Mouse (Mus musculus): Measurements from ENCODE around the gene Cbx4. TPM values are rescaled to one million over a fixed set of nuclear protein-coding genes. Genes with fewer than 3 reads are reported as not detected.

The Cbx4 gene
- polyA plus RNA-seq, 2 experiments = 11.4 to 24.3 TPM

GRCm38 (mm10) chr11:119082638-119083599, 3.1 kb downstream of the Cbx4 start:
- Histone ChIP-seq H3K9me3 (ENCODE audit: control insufficient read depth, low read length) (no peaks in the 10 kb centered on the region), H3K4me2 (replicated peaks; ENCODE audit: low read depth, low read length, severe bottlenecking) (peak overlapping the region; percentile 91), H3K9ac (ENCODE audit: low read depth, low read length, severe bottlenecking) (no peak overlapping the region), H3K27ac (replicated peaks; ENCODE audit: low read depth, low read length) (no peak overlapping the region), H3K4me3 (replicated peaks; ENCODE audit: low read length) (peak overlapping the region; percentile 99), H3K27me3 (ENCODE audit: control insufficient read depth, insufficient read depth, low read length) (peaks cover 42% of the 10 kb centered on the region), H3K36me3 (ENCODE audit: control insufficient read depth, insufficient read depth, low read length) (peaks cover 35% of the 10 kb centered on the region), H3K4me1 (ENCODE audit: control insufficient read depth, insufficient read depth, low read length) (peaks cover 69% of the 10 kb centered on the region)
- WGBS = 14% methylated on average over 20 of the region's 20 CpGs
- no peak for ATAC-seq (ENCODE audit: low FRiP score, low read depth)
- no peak for DNase-seq (ENCODE audit: low spot score)
- TF ChIP-seq POLR2A (IDR thresholded peaks at IDR 0.05; ENCODE audit: borderline replicate concordance, extremely low read depth, insufficient read depth, insufficient read length) = no peak

DNA sequence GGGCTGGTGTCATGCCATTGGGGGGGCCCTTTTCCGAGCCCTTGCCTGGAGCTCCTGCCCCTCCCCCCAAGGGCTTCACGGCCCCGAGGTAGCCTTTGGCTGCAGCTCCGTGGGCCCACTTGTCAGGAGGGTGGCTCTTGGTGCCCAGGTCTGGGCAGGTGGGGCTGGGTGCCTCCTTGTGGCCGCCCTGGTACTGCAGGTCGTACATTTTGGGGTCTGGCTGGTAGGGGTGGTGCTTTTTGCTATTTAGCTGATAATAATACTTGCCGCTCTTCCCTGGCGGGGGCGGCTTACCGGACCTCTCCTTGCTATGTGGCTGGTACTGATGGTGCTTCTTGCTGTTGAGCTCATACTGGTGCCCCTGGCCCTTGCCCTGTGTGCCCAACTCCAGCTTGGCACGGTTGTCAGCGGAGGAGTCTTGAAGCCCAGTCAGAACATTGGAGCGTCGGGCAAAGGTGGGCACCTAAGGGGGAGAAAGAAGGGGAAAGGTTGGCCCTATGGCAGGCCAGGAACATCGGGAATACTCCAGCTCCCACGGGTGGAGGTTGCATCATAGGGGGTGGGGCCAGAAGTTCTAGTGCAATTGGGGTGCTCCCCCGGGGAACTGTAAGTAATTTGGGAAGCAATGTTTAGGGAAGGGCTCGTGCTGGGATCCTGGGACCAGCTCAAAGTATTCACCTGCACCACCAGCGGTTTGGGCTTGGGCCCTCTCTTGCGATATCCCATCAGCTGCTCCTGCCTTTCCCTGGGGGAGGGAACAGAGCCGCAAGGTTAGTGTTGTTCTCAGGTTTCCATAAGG, 4.0 kb downstream of the Cbx4 start:
- no peak for ATAC-seq (ENCODE audit: low FRiP score, low read depth)
- no peak for TF ChIP-seq POLR2A (IDR thresholded peaks at IDR 0.05; ENCODE audit: borderline replicate concordance, extremely low read depth, insufficient read depth, insufficient read length)
- 25% methylated on average over 21 of the region's 21 CpGs for WGBS
- no peak overlapping the region for H3K27ac ChIP-seq (replicated peaks; ENCODE audit: low read depth, low read length)
- DNase-seq (ENCODE audit: low spot score) = no peak
- no peak overlapping the region for H3K4me3 ChIP-seq (replicated peaks; ENCODE audit: low read length)
- no peaks in the 10 kb centered on the region for H3K9me3 ChIP-seq (ENCODE audit: control insufficient read depth, low read length)
- H3K4me2 ChIP-seq (replicated peaks; ENCODE audit: low read depth, low read length, severe bottlenecking) = no peak overlapping the region
- peaks cover 41% of the 10 kb centered on the region for H3K36me3 ChIP-seq (ENCODE audit: control insufficient read depth, insufficient read depth, low read length)
- no peak overlapping the region for H3K9ac ChIP-seq (ENCODE audit: low read depth, low read length, severe bottlenecking)
- H3K27me3 ChIP-seq (ENCODE audit: control insufficient read depth, insufficient read depth, low read length) = peaks cover 33% of the 10 kb centered on the region
- H3K4me1 ChIP-seq (ENCODE audit: control insufficient read depth, insufficient read depth, low read length) = peaks cover 61% of the 10 kb centered on the region

GRCm38 (mm10) chr11:119081148-119081838, 4.7 kb downstream of the Cbx4 start:
- Histone ChIP-seq H3K4me3 (replicated peaks; ENCODE audit: low read length) (peak overlapping the region; percentile 3; the same call in 1 of the 2 replicates), H3K4me2 (replicated peaks; ENCODE audit: low read depth, low read length, severe bottlenecking) (peak overlapping the region; percentile 16; the same call in 1 of the 2 replicates), H3K27me3 (ENCODE audit: control insufficient read depth, insufficient read depth, low read length) (peaks cover 26% of the 10 kb centered on the region), H3K9ac (ENCODE audit: low read depth, low read length, severe bottlenecking) (no peak overlapping the region), H3K4me1 (ENCODE audit: control insufficient read depth, insufficient read depth, low read length) (peaks cover 54% of the 10 kb centered on the region), H3K27ac (replicated peaks; ENCODE audit: low read depth, low read length) (no peak overlapping the region), H3K9me3 (ENCODE audit: control insufficient read depth, low read length) (no peaks in the 10 kb centered on the region), H3K36me3 (ENCODE audit: control insufficient read depth, insufficient read depth, low read length) (peaks cover 41% of the 10 kb centered on the region)
- ATAC-seq (ENCODE audit: low FRiP score, low read depth) (no peak), DNase-seq (ENCODE audit: low spot score) (no peak)
- no peak for TF ChIP-seq POLR2A (IDR thresholded peaks at IDR 0.05; ENCODE audit: borderline replicate concordance, extremely low read depth, insufficient read depth, insufficient read length)
- WGBS = 39% methylated on average over 43 of the region's 47 CpGs

DNA sequence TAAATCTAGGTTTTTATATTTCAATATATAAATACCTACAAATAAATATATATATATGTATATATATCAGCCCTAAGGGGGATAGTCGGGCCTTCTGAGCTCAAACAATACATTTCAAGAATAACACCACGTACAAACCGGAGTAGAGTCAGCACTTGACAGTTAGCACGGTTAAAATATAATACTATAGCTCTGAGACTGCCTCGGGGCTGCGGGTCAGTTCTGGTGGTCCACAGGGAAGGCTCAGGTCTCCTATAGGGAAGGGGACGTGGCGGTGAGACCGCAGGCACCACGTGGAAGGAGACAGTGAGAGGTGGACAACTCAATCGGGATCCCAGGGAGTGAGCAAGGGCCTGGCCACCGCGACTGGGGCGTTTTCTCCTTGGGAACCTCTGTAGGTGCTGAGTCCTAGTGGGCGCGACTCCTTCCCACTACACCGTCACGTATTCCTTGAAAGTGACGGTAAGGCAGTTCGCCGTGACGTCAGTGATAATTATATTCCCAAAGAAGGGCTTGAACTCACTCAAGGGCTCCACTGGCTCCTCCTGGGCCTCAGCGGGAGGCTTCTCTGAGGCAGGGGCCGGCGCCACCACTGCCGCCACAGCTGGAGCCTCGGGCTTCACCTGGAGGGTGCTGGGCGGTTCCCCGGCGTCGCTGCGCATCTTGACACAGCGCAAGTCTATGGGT, 5.4 kb downstream of the Cbx4 start:
- peaks cover 41% of the 10 kb centered on the region for H3K36me3 ChIP-seq (ENCODE audit: control insufficient read depth, insufficient read depth, low read length)
- H3K4me3 ChIP-seq (replicated peaks; ENCODE audit: low read length) = peak overlapping the region; percentile 3
- H3K9ac ChIP-seq (ENCODE audit: low read depth, low read length, severe bottlenecking) = no peak overlapping the region
- 36% methylated on average over 33 of the region's 33 CpGs for WGBS
- no peak for TF ChIP-seq POLR2A (IDR thresholded peaks at IDR 0.05; ENCODE audit: borderline replicate concordance, extremely low read depth, insufficient read depth, insufficient read length)
- ATAC-seq (ENCODE audit: low FRiP score, low read depth) (no peak), DNase-seq (ENCODE audit: low spot score) (no peak)
- H3K4me2 ChIP-seq (replicated peaks; ENCODE audit: low read depth, low read length, severe bottlenecking) = peak overlapping the region; percentile 16; the same call in 1 of the 2 replicates
- H3K27ac ChIP-seq (replicated peaks; ENCODE audit: low read depth, low read length) = no peak overlapping the region
- peaks cover 26% of the 10 kb centered on the region for H3K27me3 ChIP-seq (ENCODE audit: control insufficient read depth, insufficient read depth, low read length)
- no peaks in the 10 kb centered on the region for H3K9me3 ChIP-seq (ENCODE audit: control insufficient read depth, low read length)
- peaks cover 54% of the 10 kb centered on the region for H3K4me1 ChIP-seq (ENCODE audit: control insufficient read depth, insufficient read depth, low read length)
